Mouse (Mus musculus) brain, embryonic 14.5 days (tissue): ENCODE results near the gene Rep15.

Experiments used
- CTCF ChIP-seq: fragments of 200-500 bp; IDR thresholded peaks from 2 replicates; pipeline ENCODE4 v1.5.1; 2012; ENCODE audit warnings: inconsistent platforms, mild to moderate bottlenecking, moderate library complexity, borderline replicate concordance; ENCODE audit not compliant: insufficient read depth, insufficient read length; ENCODE audit errors: extremely low read depth
- POLR2A ChIP-seq: fragments of 200-500 bp; IDR thresholded peaks from 2 replicates; pipeline ENCODE4 v1.6.1; 2012; ENCODE audit warnings: mild to moderate bottlenecking, inconsistent platforms, borderline replicate concordance; ENCODE audit not compliant: poor library complexity, insufficient read depth, insufficient read length, severe bottlenecking; ENCODE audit errors: extremely low read depth

DNA sequence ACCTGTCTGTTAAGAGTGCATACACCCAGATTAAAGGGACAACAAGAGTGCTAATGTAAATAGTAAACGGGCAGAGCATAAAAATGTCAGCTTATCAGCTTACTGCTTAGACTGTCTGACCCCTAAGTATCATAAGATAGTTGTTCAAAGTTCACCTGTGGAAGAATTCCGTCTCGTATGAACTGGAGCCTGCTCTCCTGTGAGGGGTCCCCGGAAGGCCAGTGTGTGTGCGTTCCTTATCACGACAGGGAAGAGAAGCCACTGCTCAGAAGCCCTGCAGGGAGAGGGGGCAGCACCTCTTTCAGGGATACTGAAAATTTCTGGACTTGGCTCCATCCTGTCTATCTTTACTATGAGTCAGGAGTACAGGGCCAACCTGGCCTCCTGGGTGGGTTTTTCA lies 35.4 kb upstream of the Rep15 start:
- TF ChIP-seq CTCF = no peak
- no peak for TF ChIP-seq POLR2A
